Mouse (Mus musculus): ENCODE measurements around the gene Kcna7. TPM values are rescaled to one million over a fixed set of nuclear protein-coding genes. Genes with fewer than 3 reads are reported as not detected.
"Not testable (repeated sequence)": the region's sequence is repeated elsewhere in the genome, so short reads cannot be mapped to it uniquely, and the experiment has no call there.

Gene Kcna7
- polyA plus RNA-seq, 1 experiment from 2014 or later, result not detected

- DNase-seq (ENCODE audit: extremely low spot score, low spot score), result no peak
- 75% methylated on average over 16 of the region's 16 CpGs for WGBS
- Histone ChIP-seq H3K27ac (no peak overlapping the region), H3K9me3 (no peaks in the 10 kb centered on the region), H3K4me1 (peaks cover 53% of the 10 kb centered on the region), H3K36me3 (replicated peaks) (peaks cover 29% of the 10 kb centered on the region), H3K4me3 (peak overlapping the region; percentile 60), H3K27me3 (ENCODE audit: poor library complexity, severe bottlenecking) (peaks cover 55% of the 10 kb centered on the region)
These were observed 36.3 kb upstream of the Kcna7 start for GRCm38 (mm10) chr7:45369022-45369745.

GRCm38 (mm10) chr7:45369836-45370474 is 35.5 kb upstream of the Kcna7 start:
- WGBS, result 10% methylated on average over 52 of the region's 52 CpGs
- peaks cover 36% of the 10 kb centered on the region for H3K36me3 ChIP-seq (replicated peaks)
- no peaks in the 10 kb centered on the region for H3K9me3 ChIP-seq
- peak overlapping the region; percentile 60 for H3K4me3 ChIP-seq
- peak; percentile 44 for DNase-seq (ENCODE audit: extremely low spot score, low spot score)
- peak overlapping the region; percentile 54 for H3K27ac ChIP-seq
- H3K27me3 ChIP-seq (ENCODE audit: poor library complexity, severe bottlenecking), result peaks cover 47% of the 10 kb centered on the region
- peaks cover 53% of the 10 kb centered on the region for H3K4me1 ChIP-seq

- peaks cover 39% of the 10 kb centered on the region for H3K27me3 ChIP-seq (ENCODE audit: poor library complexity, severe bottlenecking)
- peak within 1 kb of the TSS; percentile 54 for H3K27ac ChIP-seq
- peaks cover 42% of the 10 kb centered on the region for H3K36me3 ChIP-seq (replicated peaks)
- peak; percentile 87 for DNase-seq (ENCODE audit: extremely low spot score, low spot score)
- H3K4me3 ChIP-seq, result peak within 1 kb of the TSS; percentile 60
- H3K9me3 ChIP-seq, result no peaks in the 10 kb centered on the region
- 13% methylated on average over 28 of the region's 28 CpGs for WGBS
- peaks cover 48% of the 10 kb centered on the region for H3K4me1 ChIP-seq
These were observed 34.8 kb upstream of the Kcna7 start, which contains the start of gene Lin7b for GRCm38 (mm10) chr7:45370475-45371311. Gene Lin7b, minus strand, starts transcription at chr7:45370583.

- no peak overlapping the region for H3K27ac ChIP-seq
- DNase-seq (ENCODE audit: extremely low spot score, low spot score), result no peak
- peaks cover 35% of the 10 kb centered on the region for H3K4me1 ChIP-seq
- H3K9me3 ChIP-seq, result no peaks in the 10 kb centered on the region
- no peak overlapping the region for H3K4me3 ChIP-seq
- H3K36me3 ChIP-seq (replicated peaks), result peaks cover 59% of the 10 kb centered on the region
- H3K27me3 ChIP-seq (ENCODE audit: poor library complexity, severe bottlenecking), result peaks cover 29% of the 10 kb centered on the region
- 88% methylated on average over 5 of the region's 5 CpGs for WGBS
These were observed 33.1 kb upstream of the Kcna7 start for GRCm38 (mm10) chr7:45372371-45372770.

GRCm38 (mm10) chr7:45374620-45375019 is 30.8 kb upstream of the Kcna7 start:
- Histone ChIP-seq H3K4me1 (peaks cover 21% of the 10 kb centered on the region), H3K9me3 (no peaks in the 10 kb centered on the region), H3K4me3 (no peak overlapping the region), H3K27ac (no peak overlapping the region), H3K36me3 (replicated peaks) (peaks cover 81% of the 10 kb centered on the region), H3K27me3 (ENCODE audit: poor library complexity, severe bottlenecking) (peaks cover 9% of the 10 kb centered on the region)
- 96% methylated on average over 8 of the region's 8 CpGs for WGBS
- no peak for DNase-seq (ENCODE audit: extremely low spot score, low spot score)

- no peak for DNase-seq (ENCODE audit: extremely low spot score, low spot score)
- Histone ChIP-seq H3K27me3 (ENCODE audit: poor library complexity, severe bottlenecking) (no peaks in the 10 kb centered on the region), H3K9me3 (no peaks in the 10 kb centered on the region), H3K4me1 (peaks cover 7% of the 10 kb centered on the region), H3K27ac (no peak overlapping the region), H3K36me3 (replicated peaks) (peaks cover 95% of the 10 kb centered on the region), H3K4me3 (no peak overlapping the region)
- WGBS, result 87% methylated on average over 1 of the region's 1 CpGs
These were observed 29.4 kb upstream of the Kcna7 start for GRCm38 (mm10) chr7:45376057-45376456.

GRCm38 (mm10) chr7:45386077-45386476 is 19.4 kb upstream of the Kcna7 start:
- Histone ChIP-seq H3K4me1 (no peaks in the 10 kb centered on the region), H3K27ac (no peak overlapping the region), H3K9me3 (no peaks in the 10 kb centered on the region), H3K27me3 (ENCODE audit: poor library complexity, severe bottlenecking) (no peaks in the 10 kb centered on the region), H3K4me3 (no peak overlapping the region), H3K36me3 (replicated peaks) (peaks cover 100% of the 10 kb centered on the region)
- 88% methylated on average over 3 of the region's 3 CpGs for WGBS
- DNase-seq (ENCODE audit: extremely low spot score, low spot score), result no peak

- Histone ChIP-seq H3K9me3 (no peaks in the 10 kb centered on the region), H3K27ac (peak overlapping the region; percentile 99), H3K27me3 (ENCODE audit: poor library complexity, severe bottlenecking) (no peaks in the 10 kb centered on the region), H3K4me1 (peaks cover 27% of the 10 kb centered on the region), H3K4me3 (peak overlapping the region; percentile 88), H3K36me3 (replicated peaks) (peaks cover 41% of the 10 kb centered on the region)
- WGBS, result 2% methylated on average over 19 of the region's 20 CpGs
- DNase-seq (ENCODE audit: extremely low spot score, low spot score), result no peak
These were observed 10.3 kb upstream of the Kcna7 start for GRCm38 (mm10) chr7:45395129-45395541.

- Histone ChIP-seq H3K9me3 (no peaks in the 10 kb centered on the region), H3K27ac (peak within 1 kb of the TSS; percentile 99), H3K36me3 (replicated peaks) (peaks cover 35% of the 10 kb centered on the region), H3K4me3 (peak within 1 kb of the TSS; percentile 88), H3K27me3 (ENCODE audit: poor library complexity, severe bottlenecking) (no peaks in the 10 kb centered on the region), H3K4me1 (peaks cover 27% of the 10 kb centered on the region)
- 1% methylated on average over 60 of the region's 60 CpGs for WGBS
- DNase-seq (ENCODE audit: extremely low spot score, low spot score), result peak; percentile 100
These were observed 9.7 kb upstream of the Kcna7 start, which contains the start of gene Snrnp70 for GRCm38 (mm10) chr7:45395578-45396336. Gene Snrnp70, minus strand, starts transcription at chr7:45395742.

GRCm38 (mm10) chr7:45396337-45396775 is 9.1 kb upstream of the Kcna7 start:
- H3K27me3 ChIP-seq (ENCODE audit: poor library complexity, severe bottlenecking); DNase-seq (ENCODE audit: extremely low spot score, low spot score); H3K9me3 ChIP-seq: not testable (repeated sequence)
- 14% methylated on average over 3 of the region's 3 CpGs for WGBS
- Histone ChIP-seq H3K4me1 (peaks cover 27% of the 10 kb centered on the region), H3K27ac (peak overlapping the region; percentile 99), H3K36me3 (replicated peaks) (peaks cover 29% of the 10 kb centered on the region), H3K4me3 (peak overlapping the region; percentile 88)

GRCm38 (mm10) chr7:45396787-45397186 is 8.7 kb upstream of the Kcna7 start:
- Histone ChIP-seq H3K27me3 (ENCODE audit: poor library complexity, severe bottlenecking) (no peaks in the 10 kb centered on the region), H3K9me3 (no peaks in the 10 kb centered on the region), H3K4me1 (peaks cover 27% of the 10 kb centered on the region), H3K4me3 (no peak overlapping the region), H3K27ac (no peak overlapping the region), H3K36me3 (replicated peaks) (peaks cover 25% of the 10 kb centered on the region)
- no peak for DNase-seq (ENCODE audit: extremely low spot score, low spot score)
- WGBS, result 83% methylated on average over 2 of the region's 2 CpGs

- no peak for DNase-seq (ENCODE audit: extremely low spot score, low spot score)
- Histone ChIP-seq H3K9me3 (no peaks in the 10 kb centered on the region), H3K27ac (no peak overlapping the region), H3K4me3 (no peak overlapping the region), H3K36me3 (replicated peaks) (no peaks in the 10 kb centered on the region), H3K27me3 (ENCODE audit: poor library complexity, severe bottlenecking) (peaks cover 21% of the 10 kb centered on the region), H3K4me1 (peaks cover 16% of the 10 kb centered on the region)
- 76% methylated on average over 10 of the region's 10 CpGs for WGBS
These were observed 3.9 kb upstream of the Kcna7 start for GRCm38 (mm10) chr7:45401521-45402085.
